Mouse (Mus musculus) midbrain, postnatal 0 days (tissue): Measurements from ENCODE around the gene Gm5485. TPM values are rescaled to one million over a fixed set of nuclear protein-coding genes. Genes with fewer than 3 reads are reported as not detected.

ENCODE experiments used
- ATAC-seq: fragments of 200-750 bp; cut with Nextera tagmentation; 2 replicates; pipeline ENCODE4 v1.8.0; 2017; ENCODE audit warnings: moderate number of reproducible peaks, mild to moderate bottlenecking, moderate TSS enrichment, moderate library complexity; ENCODE audit not compliant: low FRiP score
- DNase-seq: peaks from one replicate; pipeline ENCODE4 v3.0.0-alpha.2; 2015; ENCODE audit warnings: low spot score
- H3K27ac ChIP-seq: fragments of 300-500 bp; sonication (generic); 2 replicates; pipeline ENCODE4 v1.5.1; 2014; ENCODE audit warnings: low read depth, mild to moderate bottlenecking, low read length, mixed read lengths
- H3K27me3 ChIP-seq: fragments of 300-500 bp; sonication (generic); 2 replicates; pipeline ENCODE4 v1.6.1; 2014; ENCODE audit warnings: low read length, control low read depth, mixed read lengths; ENCODE audit not compliant: insufficient read depth
- H3K36me3 ChIP-seq: fragments of 300-500 bp; sonication (generic); 2 replicates; pipeline ENCODE4 v1.6.1; 2014; ENCODE audit warnings: low read length, control low read depth, mixed read lengths; ENCODE audit not compliant: insufficient read depth
- H3K4me1 ChIP-seq: fragments of 300-500 bp; sonication (generic); 2 replicates; pipeline ENCODE4 v1.6.1; 2014; ENCODE audit warnings: mild to moderate bottlenecking, control low read depth, antibody characterized with exemption, low read length, mixed read lengths; ENCODE audit not compliant: insufficient read depth
- H3K4me2 ChIP-seq: fragments of 300-500 bp; sonication (generic); 2 replicates; pipeline ENCODE4 v1.6.1; 2014; ENCODE audit warnings: low read depth, mild to moderate bottlenecking, low read length, mixed read lengths; ENCODE audit not compliant: poor library complexity, severe bottlenecking
- H3K4me3 ChIP-seq: fragments of 300-500 bp; sonication (generic); 2 replicates; pipeline ENCODE4 v1.5.1; 2014; ENCODE audit warnings: low read depth, mild to moderate bottlenecking, low read length, moderate library complexity
- H3K9ac ChIP-seq: fragments of 300-500 bp; sonication (generic); replicated peaks from 2 replicates; pipeline ENCODE4 v1.6.1; 2014; ENCODE audit warnings: mild to moderate bottlenecking, low read length, moderate library complexity, mixed read lengths; ENCODE audit not compliant: poor library complexity, severe bottlenecking
- H3K9me3 ChIP-seq: fragments of 300-500 bp; sonication (generic); 2 replicates; pipeline ENCODE4 v1.6.1; 2016; ENCODE audit warnings: low read length, control low read depth
- CTCF ChIP-seq: IDR thresholded peaks from 2 replicates; pipeline ENCODE4 v1.5.1; 2016; ENCODE audit warnings: antibody characterized with exemption, mild to moderate bottlenecking
- WGBS: fragments of 180-500 bp; shearing (Covaris S2); extraction: QIAGEN DNeasy Blood & Tissue Kit; methylation state at CpG from one replicate; pipeline ENCODE4 v1.1.7; 2014; 5-methylcytosine and 5-hydroxymethylcytosine counted together
- polyA plus RNA-seq: library from polyadenylated mRNA; unstranded; fragments of >200 nt; fragmentation: Nextera tagmentation; extraction: Ambion mirVana; gene quantifications from 2 replicates; pipeline ENCODE4 v1.2.1, GENCODE M21; 2015
- total RNA-seq: library from RNA; depleted of rRNA; stranded (reverse); fragments of >200 nt; gene quantifications from 2 replicates; pipeline ENCODE4 v1.2.3, GENCODE M21; 2014

Gm5485 gene
- total and polyA plus RNA-seq, 2 experiments from 2014 or later: not detected

- H3K4me1 ChIP-seq: no peaks in the 10 kb centered on the region
- H3K4me2 ChIP-seq: no peak overlapping the region
- no peak for ATAC-seq
- no peaks in the 10 kb centered on the region for H3K36me3 ChIP-seq
- TF ChIP-seq CTCF: no peak
- no peaks in the 10 kb centered on the region for H3K9me3 ChIP-seq
- WGBS: 90% methylated on average over 2 of the region's 2 CpGs
- no peaks in the 10 kb centered on the region for H3K27me3 ChIP-seq
- no peak for DNase-seq
- H3K4me3 ChIP-seq: no peak overlapping the region
- no peak overlapping the region for H3K27ac ChIP-seq
- H3K9ac ChIP-seq: no peak overlapping the region
Observed at GRCm38 (mm10) chr16:48395278-48395677, 16.9 kb downstream of the Gm5485 start.

GRCm38 (mm10) chr16:48386982-48387381, 25.2 kb downstream of the Gm5485 start:
- ATAC-seq (no peak), DNase-seq (no peak)
- TF ChIP-seq CTCF: no peak
- no peak overlapping the region for H3K4me2 ChIP-seq
- H3K4me3 ChIP-seq: no peak overlapping the region
- 80% methylated on average over 2 of the region's 2 CpGs for WGBS
- H3K27me3 ChIP-seq: no peaks in the 10 kb centered on the region
- no peak overlapping the region for H3K9ac ChIP-seq
- H3K36me3 ChIP-seq: no peaks in the 10 kb centered on the region
- no peaks in the 10 kb centered on the region for H3K4me1 ChIP-seq
- no peaks in the 10 kb centered on the region for H3K9me3 ChIP-seq
- no peak overlapping the region for H3K27ac ChIP-seq

- Histone ChIP-seq H3K27me3 (no peaks in the 10 kb centered on the region), H3K36me3 (no peaks in the 10 kb centered on the region), H3K4me3 (no peak overlapping the region), H3K9me3 (no peaks in the 10 kb centered on the region), H3K27ac (no peak overlapping the region), H3K9ac (no peak overlapping the region), H3K4me2 (no peak overlapping the region), H3K4me1 (no peaks in the 10 kb centered on the region)
- ATAC-seq (no peak), DNase-seq (no peak)
- TF ChIP-seq CTCF: no peak
- WGBS: 67% methylated on average over 3 of the region's 3 CpGs
Observed at GRCm38 (mm10) chr16:48383582-48384257, 28.5 kb downstream of the Gm5485 start.

- WGBS: 78% methylated on average over 7 of the region's 7 CpGs
- ATAC-seq: no peak
- Histone ChIP-seq H3K4me1 (no peaks in the 10 kb centered on the region), H3K4me2 (no peak overlapping the region), H3K9ac (no peak overlapping the region), H3K27ac (no peak overlapping the region), H3K4me3 (no peak overlapping the region), H3K36me3 (no peaks in the 10 kb centered on the region), H3K9me3 (no peaks in the 10 kb centered on the region), H3K27me3 (no peaks in the 10 kb centered on the region)
- DNase-seq: no peak
- TF ChIP-seq CTCF: no peak
Observed at GRCm38 (mm10) chr16:48373711-48374485, 38.3 kb downstream of the Gm5485 start.

- ATAC-seq (peak; percentile 76; the same call in 1 of the 2 replicates), DNase-seq (peak; percentile 79)
- Histone ChIP-seq H3K9ac (no peak overlapping the region), H3K4me1 (no peaks in the 10 kb centered on the region), H3K4me3 (no peak overlapping the region), H3K36me3 (no peaks in the 10 kb centered on the region), H3K27ac (no peak overlapping the region), H3K9me3 (no peaks in the 10 kb centered on the region), H3K4me2 (no peak overlapping the region), H3K27me3 (no peaks in the 10 kb centered on the region)
- 78% methylated on average over 6 of the region's 6 CpGs for WGBS
- no peak for TF ChIP-seq CTCF
Observed at GRCm38 (mm10) chr16:48372461-48372860, 39.8 kb downstream of the Gm5485 start.

GRCm38 (mm10) chr16:48368096-48368495, 44.1 kb downstream of the Gm5485 start:
- ATAC-seq: no peak
- no peak for TF ChIP-seq CTCF

More at GRCm38 (mm10) chr16:48368096-48368495, 44.1 kb downstream of the Gm5485 start:
- 95% methylated on average over 2 of the region's 2 CpGs for WGBS
- no peak overlapping the region for H3K9ac ChIP-seq
- H3K36me3 ChIP-seq: no peaks in the 10 kb centered on the region
- H3K27ac ChIP-seq: no peak overlapping the region
- no peaks in the 10 kb centered on the region for H3K4me1 ChIP-seq
- no peaks in the 10 kb centered on the region for H3K9me3 ChIP-seq
- H3K27me3 ChIP-seq: no peaks in the 10 kb centered on the region
- no peak overlapping the region for H3K4me3 ChIP-seq
- no peak overlapping the region for H3K4me2 ChIP-seq
- DNase-seq: no peak
